Mouse (Mus musculus): Measurements from ENCODE around the gene Dnaaf3.

Gene Dnaaf3

DNA sequence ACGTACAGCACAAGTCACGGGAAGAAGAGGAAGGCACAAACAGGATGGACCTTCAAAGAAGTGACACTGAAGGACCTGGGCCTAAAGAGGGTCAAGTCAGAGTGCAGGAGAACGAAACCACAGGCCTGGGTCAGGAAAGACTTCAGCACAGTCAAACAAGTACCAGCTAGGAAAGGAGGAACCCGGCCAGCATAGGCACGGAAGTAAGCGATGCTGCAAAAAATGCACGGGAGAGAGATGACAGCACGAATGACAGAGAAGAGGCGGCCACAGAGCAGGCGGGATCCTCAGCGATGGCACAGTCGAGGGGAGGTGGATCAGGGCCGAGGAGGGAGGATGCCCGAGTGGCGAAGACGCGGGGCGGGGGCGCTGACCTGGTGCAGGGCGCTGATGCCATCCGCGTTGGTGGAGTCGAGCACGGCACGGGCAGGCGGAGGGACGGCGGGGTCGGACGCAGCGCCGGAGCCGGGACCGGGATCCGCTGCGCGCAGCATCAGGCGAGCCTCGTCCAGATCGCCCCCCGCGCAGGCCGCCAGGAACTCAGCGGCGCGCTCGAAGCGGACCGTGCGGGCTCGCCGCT is 31.3 kb downstream of the Dnaaf3 start:
- DNase-seq (ENCODE audit: low spot score in 2 of 2): peak; percentile 70 to 73

DNA sequence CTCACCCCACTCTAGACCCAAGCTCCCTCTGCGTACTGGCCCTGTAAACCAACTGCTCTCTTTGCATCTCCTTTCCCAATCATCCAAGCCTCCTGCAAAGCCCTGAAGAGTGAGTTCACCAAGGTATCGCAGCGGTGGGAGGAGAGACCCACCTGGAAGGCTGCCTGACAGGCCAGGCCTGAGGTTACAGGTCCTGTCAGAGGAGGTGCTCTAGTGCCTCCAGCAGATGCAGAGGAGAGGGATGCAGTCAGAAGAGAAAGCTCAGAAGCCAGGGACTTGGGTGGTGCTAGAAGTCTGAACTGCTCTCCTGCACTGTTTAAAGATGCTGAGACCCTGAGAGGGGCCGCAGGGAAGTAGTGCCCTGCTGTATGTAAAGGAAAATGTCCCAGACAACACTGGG is 33.2 kb downstream of the Dnaaf3 start:
- DNase-seq (ENCODE audit: low spot score in 2 of 2): no peak

DNA sequence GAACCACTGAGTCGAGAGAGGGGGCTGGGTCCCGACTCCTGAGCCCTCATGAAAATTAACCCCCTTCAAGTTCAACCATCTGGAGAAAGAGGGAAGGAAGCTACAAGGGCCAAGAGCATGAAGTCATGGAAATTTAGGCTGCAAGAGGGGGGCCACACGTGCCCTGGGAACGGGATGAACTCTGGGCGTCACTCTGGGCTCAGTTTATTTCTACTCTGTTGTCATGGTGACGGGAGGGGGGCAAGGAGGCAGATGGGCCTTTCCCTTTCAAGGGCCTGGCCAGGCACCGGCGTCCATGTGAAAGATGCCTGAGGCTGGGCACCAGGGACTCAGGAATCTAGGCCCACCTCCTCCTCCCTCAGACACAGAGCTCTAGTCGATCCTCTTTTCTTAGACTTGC is 34.0 kb downstream of the Dnaaf3 start:
- no peak for DNase-seq (ENCODE audit: low spot score in 2 of 2)

DNA sequence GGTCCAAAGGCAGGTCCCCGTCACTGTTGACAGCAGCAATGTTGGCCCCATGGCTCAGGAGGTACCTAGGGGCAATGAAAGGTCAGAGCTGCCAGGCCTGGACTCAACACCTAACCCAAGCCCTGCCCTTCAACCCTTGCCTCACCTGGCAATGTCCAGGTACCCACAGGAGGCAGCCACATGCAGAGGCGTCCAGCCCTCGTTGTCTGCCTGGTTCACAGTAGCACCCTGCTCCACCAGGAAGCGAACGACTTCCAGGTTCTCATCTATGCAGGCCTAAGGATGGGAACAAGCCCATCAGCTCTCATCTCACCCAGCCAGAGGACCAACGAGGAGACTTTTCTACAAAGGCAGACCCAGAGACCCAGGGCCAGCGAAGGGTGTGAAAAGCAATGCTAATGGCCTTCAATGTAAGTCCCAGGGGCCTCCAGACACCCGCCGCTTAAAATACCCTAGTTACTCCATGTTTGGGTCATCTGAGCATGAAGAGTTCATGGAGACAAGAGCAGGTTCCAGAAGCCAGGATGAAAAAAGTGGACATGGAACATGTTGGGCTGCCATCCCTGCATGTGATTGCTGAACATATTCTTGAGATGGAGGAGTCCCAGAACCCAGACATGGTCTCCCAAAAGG is 34.9 kb downstream of the Dnaaf3 start:
- DNase-seq (ENCODE audit: low spot score in 2 of 2): no peak

DNA sequence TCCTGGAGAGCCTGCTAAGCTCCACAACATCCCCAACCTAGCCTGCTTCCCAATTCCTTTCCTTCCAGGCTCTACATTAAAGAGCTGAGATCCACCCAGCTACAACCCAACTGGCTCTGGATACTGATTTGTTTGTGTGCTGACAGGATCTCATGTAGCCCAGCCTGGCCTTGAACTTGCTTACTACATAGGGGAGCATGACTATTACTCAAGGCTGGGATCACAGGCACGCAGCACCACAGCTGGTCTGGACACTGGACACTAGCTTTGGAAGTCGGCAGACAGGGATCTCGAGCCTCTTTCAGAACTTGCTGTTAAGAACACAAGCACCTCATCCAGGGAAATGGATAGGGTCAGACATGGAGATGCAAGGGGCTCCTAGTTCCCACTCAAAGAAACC is 35.8 kb downstream of the Dnaaf3 start:
- no peak for DNase-seq (ENCODE audit: low spot score in 2 of 2)

DNA sequence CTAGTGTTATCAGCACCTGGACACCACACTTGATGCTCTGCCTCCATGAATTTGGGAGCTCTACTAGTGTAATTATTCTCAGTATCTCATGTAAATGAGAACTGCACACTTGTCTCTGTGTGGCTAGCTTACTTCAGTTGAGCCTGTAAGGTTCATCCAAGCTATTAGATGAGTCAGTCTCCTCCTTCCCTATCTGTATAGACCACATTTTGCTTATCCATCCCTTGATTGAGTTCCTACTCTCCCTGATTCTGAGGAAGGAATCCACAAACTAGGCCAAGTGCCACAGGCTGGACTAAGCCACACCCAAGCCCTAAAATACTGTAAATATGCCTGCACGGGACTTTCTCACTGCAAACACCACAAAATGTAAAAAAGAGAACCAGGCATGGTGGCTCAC is 38.3 kb downstream of the Dnaaf3 start:
- DNase-seq (ENCODE audit: low spot score in 2 of 2): no peak

DNA sequence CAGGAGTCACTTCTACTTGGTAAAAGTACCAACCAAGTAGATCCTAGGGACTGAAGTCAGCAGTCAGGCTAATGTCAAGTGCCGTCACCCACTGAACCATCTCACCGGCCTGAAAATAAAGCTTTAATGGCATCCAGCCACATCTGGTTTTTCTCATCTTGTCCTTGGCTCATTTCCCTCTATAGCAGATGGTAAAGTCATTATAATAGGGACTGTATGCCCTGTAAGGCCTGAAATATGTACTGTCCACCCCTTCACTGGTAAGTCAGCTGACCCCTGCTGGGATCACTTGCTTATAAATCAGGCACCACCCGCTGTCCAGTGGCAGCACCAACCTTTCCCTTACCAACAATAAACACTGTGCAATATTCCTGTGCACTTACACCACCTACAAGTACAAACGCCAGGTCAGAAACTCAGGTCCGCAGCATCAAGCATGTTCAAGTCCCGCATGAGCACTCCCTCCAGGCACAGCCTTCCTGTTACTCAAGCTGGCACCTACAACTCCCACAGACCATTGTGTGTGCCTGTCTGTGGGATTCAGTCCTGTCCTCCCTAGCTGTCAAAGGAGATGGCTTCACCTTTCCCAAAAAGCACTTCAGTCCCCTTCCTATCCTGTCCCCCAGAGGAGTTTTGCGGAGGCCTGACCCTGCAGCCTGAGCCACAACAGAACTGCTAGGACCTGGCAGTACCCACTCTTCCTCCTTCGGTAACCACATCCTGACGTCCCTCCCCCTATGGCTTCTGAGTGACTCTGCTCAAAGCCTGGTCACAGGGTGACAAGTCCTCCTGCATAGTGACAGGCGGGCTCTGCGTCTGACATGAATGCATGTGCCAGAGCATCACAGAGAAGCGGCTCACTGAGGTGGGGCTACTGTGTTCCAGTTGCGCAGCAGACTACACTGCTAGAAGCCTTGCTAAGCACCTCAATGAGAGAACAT is 39.7 kb downstream of the Dnaaf3 start:
- DNase-seq (ENCODE audit: low spot score in 2 of 2): peak in 1 of 2 experiments; percentile 38

DNA sequence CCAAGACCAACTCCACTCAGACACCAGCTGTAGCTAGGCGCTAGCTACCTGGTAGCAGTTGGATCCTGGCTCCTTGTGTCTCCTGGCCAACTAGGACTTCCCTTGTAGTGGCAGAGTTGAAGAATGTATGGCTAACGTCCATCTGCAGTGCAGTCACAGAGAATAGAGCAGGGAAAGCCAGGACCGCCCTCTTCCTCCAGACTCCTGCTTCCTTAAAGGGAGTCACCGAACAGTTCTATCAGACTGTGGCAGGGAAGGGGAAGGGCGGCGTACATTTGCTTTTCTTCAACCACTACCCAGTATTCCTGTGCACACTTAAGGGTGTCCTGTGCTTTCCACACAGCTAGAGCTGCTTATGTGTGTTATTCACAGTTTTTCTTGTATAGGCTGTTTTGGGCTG is 40.9 kb downstream of the Dnaaf3 start:
- no peak for DNase-seq (ENCODE audit: low spot score in 2 of 2)

DNA sequence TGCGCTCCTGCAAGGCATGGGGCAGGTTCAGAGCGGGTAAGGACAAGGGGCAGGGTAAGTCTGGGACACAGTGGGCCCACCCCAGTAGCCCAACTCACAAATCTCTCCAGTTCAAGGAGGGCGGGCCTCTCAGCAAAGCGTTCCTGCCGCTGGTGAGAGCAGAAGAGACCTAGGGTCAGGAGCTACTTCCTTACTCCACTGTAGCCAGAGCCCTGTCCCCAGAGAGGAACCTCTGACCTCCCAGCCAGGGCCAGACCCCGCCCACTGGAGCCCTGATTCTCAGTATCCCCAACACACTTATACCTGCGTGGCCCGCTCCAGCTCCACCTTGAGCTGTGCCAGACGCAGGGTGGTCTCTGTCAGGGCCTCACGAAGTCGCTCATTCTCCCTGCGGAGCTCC is 50.0 kb downstream of the Dnaaf3 start:
- DNase-seq (ENCODE audit: low spot score in 2 of 2): no peak

DNA sequence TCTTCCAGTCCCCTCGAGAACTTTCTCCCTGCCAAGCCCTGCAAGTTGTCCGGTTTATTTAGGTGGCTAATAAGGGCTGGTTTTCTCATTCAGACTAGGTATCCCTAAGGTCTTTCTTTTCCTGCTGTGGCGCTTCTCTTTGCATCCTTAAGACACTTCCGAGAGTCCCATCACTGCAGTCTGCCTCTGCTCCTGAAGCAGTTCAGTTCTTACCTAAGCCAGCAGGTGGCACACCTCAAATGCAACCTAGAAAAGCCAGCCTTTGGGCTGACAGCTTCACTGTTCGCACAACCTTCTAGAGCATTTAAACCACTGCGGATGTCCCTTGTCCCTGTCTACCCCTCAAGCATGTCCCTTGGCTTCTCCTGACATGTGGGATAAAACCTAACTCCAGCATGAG is 52.6 kb downstream of the Dnaaf3 start:
- peak in 1 of 2 experiments; percentile 53 for DNase-seq (ENCODE audit: low spot score in 2 of 2)

DNA sequence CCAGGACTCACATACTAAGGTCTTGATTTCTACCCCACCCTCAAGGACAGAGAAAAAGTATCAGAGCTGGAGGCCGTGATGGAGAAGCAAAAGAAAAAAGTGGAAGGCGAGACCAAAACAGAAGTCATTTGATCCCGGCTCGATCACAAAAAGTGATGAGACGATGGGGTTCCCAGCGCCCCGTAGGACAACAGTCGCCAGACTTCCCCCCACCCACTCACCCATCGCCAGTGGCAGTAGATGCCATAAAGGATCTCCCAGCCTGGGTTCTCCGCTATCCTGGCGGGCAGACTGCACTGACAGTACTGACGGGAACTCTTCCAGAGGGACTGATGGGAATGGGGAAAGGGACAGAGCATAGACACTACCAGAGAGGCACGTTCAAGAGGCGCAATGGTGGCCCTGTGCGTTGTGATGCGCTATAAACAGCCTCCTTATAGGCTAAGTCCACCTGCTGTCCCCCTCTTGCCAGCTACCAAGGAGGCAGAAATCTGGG is 53.4 kb downstream of the Dnaaf3 start:
- no peak for DNase-seq (ENCODE audit: low spot score in 2 of 2)

DNA sequence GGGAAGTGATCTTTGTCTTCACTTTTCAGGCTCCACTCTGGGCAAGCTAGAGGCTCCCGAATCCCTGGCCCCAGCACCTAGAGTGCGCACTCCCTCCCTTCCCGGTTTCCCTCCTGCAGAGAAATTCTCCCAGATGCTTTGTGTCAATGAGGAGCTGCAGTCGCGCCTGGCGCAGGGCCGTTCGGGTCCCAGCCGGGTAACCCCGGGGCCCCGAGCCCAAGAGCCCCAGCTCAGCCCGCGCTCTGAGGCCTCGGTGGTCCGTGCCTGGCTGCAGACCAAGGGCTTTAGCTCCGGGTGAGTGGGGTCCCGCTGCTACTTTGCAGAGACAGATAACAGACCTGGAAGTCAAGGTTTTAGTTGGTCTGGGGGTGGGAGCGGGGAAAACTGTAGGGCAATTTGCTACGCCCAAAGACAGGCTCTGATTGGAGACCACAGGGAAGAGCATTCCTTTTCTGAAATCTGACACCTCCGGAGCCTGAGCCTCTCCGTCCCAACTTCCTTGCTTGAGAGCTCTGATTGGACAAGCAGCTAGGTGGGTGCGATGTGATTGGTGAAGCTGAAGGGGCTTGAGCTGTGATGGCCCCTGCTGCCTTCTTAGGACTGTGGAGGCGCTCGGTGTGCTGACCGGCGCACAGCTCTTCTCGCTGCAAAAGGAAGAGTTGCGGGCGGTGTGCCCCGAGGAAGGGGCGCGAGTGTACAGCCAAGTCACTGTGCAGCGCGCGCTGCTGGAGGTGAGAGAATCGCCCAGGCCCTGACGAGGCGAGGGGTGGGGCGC is 54.0 kb downstream of the Dnaaf3 start:
- DNase-seq (ENCODE audit: low spot score in 2 of 2): no peak

DNA sequence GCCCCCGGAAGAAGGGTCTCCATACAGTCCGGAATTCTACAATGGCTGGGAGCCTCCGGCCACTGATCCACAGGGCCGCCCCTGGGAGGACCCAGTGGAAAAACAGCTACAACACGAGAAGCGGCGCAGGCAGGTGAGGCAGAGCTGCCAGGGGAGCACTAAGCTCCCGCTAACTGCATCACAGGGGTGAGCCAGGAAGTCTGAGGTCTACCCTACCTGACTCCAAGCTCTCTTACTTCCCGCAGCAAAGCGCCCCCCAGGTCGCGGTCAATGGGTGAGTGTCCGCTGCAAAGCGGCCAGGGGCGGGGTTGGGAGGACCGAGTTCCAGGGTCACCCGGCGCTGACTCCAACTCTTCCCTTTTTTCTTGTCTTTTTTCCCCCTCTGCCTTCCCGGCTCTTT is 58.3 kb downstream of the Dnaaf3 start:
- no peak for DNase-seq (ENCODE audit: low spot score in 2 of 2)
